Mouse (Mus musculus) naive thymus-derived CD4-positive, alpha-beta T cell, adult 2 months (primary cell): ENCODE data around the gene Pcbp3.
A peak's percentile ranks its signal among the peaks of the same experiment; 100 is the strongest.

Experiments used
- DNase-seq: peaks from one replicate; pipeline ENCODE4 v3.0.0-alpha.2; 2011; ENCODE audit warnings: low read depth

Gene Pcbp3

DNA sequence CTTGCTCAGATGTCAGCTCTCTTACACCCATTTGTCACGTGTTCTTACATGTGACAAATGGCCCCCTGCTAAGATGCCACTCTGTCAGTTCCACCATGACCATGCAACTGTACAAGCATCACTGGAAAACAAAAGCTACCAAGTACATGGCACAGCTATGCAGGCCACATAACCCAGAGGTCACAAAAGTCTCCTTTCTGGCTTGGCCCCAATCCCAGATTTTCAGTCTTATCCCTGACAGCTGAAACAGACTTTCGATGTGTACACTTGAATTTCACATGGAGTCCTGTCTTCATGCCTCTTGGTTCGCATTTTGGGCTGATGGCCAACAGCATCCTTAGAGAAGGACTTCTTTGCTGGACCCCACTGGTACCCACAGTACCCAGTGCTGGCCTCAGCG, 116.8 kb downstream of the Pcbp3 start:
- DNase-seq, result no peak

DNA sequence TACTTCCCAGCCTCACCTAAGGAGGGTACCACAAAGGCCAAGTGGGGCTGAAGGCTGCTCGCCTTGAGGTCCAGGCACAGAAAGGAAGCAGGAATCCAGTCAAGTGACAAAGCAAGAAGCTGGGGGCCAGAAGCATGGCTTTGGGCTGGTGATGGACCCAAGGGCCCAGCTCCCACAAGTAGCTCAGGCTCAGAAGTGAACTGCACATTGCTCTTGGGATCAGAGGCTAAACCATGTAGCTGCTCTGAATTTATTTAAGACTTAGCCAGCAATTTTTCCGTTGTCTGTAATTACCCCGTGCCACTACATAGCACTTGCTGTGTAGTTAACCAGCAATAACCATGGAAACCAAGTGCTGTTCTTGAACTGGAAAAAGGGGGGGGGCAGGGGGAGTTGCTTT, 117.3 kb downstream of the Pcbp3 start:
- DNase-seq, result no peak

DNA sequence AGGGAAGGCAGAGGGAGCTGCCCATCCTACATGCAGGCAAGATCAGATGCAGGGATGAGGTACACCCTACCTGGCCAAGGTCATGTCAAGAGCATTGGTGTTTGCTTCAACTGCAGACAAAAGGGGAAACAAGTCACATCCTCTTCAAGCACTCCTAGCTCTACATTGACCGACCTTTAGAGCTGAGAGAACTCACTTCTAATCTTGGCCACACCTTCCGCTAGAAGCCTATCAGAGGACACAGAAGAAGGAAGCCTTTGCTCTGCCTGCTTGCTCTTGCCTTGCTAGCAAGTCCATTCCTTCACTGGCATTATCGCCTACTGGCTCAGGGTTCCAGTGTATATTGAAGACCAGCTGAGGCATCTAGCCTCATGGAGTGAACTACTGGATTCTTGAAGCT, 119.6 kb downstream of the Pcbp3 start:
- no peak for DNase-seq

DNA sequence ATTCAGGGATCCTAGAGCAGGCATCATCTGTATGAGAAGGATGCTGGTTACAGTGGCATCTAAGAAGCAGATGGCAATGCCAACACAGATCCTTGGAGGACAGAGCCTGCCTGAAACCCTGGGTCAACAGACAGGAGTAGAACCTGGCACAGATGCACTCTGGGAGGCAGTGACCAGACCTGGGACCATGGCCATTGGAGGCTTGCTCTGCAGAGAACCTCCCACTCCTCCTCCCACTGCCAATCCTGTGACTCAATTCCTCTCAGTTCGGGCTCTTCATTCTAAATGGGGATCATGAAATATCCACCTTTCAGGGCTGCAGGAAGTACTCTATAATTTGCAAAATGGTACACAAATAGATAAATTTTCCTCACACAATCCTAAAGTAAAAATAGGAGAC, 120.5 kb downstream of the Pcbp3 start:
- no peak for DNase-seq

DNA sequence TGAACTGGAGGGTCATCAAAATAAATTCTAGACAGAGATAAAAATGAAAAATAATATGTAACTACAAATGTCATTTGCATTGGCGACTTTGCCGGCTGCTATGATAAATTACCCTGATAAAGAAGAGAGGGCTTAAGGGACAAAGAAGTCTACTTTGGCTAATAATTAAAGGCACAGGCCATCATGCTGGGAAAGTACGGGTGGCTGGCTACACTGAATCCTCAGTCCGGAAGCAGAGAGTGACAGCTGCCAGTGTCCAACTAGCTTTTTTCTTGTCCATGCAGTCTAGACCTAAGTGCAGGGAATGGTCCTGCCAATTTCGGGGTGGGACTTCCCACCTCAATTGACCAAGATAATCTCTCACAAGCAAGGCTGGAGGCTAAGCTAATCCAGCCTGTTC, 121.1 kb downstream of the Pcbp3 start:
- DNase-seq, result no peak

DNA sequence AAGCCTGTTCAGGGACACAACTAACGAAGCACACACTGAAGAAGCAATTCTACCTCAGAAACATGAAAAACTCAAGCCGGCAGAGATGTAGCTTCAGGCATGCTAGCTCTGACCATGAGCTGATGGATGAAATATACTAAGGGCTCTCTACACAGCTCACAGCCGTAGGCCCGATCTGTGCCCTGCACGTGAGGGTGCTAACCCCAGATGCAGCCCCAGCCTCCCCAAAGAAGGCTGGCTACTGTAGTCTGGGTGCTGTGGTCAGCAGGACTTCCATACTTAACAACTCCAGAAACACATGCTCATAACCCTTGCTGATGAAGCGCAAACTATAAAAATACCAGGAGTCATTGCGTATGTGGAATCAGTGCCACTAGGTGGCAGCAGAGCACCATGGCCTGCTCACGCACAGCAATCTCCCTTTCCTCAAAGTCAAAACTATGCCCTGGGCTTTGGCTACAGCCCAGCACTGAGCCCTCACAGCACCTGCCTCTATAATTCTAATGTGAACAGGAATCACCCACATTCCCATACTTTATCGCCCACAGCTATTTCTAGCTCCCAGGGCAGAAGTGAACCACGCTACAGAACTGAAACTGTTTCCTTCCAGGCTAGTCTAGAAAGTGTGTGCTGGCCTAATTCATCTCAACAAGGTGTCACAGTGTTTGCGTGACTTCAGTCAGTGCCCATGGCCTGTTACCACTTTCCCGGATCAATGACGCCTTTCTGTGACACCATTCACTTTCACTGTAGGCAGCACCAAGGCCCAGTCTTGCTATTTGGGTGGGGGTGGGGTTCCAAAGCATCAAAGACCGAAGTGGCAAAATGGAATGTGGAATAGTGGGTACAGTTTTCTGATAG, 126.0 kb downstream of the Pcbp3 start:
- DNase-seq, result peak; percentile 82

DNA sequence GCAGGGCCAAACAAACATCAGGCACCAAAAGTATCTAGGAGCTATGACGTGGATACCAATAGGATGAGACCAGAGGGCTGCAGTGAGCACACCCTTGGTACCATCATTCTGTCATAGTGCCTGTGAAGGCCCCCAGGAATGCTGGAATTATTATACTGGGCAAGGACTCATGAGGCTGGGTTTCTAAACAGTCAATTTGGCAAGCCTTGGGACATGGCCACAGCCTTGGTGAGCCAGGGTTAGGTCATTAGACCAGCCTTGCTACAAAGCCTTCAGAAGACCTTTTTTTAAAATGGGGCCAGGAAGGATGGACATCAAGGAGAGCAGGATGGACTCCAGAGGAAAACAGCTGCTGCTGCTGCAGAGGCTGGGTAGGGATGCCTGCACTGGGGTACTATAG, 128.8 kb downstream of the Pcbp3 start:
- no peak for DNase-seq

DNA sequence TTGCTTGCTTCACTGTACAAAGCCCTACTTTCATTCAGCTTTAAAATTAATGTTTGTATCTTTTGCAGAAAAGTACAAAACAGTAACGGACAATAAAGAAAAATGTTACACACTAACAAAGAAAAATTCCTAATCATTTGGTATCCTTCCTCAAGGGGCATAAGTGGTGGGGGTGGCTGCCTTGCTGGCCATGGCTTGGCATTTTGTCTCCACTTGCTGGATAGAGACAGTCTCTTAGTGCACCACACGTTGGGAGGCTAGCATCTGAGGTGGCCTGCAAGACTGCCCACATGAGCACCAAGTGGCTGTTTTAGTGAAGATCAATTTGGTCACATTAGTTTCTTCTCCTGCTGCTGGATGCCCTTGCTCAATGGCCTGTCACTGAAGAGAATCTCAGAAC, 129.8 kb downstream of the Pcbp3 start:
- DNase-seq, result no peak

DNA sequence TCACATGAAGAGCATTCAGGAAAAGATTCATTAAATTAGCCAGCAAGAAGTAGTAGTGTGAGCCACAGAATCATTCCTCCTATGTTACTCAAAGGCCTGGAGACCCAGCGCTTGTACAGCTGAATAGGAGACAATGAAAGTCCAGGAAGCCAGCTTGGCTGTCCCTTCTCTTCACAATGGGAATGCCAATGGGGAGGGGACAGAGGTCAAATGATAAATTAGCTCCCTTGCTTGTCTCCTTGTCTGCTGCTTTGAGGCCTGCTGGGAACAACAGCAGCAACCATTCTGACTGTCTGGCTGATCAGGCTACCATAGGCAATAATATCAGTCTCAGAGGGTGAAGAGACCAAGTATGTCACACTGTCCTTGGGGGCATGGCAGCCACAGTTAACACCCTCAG, 130.5 kb downstream of the Pcbp3 start:
- no peak for DNase-seq

DNA sequence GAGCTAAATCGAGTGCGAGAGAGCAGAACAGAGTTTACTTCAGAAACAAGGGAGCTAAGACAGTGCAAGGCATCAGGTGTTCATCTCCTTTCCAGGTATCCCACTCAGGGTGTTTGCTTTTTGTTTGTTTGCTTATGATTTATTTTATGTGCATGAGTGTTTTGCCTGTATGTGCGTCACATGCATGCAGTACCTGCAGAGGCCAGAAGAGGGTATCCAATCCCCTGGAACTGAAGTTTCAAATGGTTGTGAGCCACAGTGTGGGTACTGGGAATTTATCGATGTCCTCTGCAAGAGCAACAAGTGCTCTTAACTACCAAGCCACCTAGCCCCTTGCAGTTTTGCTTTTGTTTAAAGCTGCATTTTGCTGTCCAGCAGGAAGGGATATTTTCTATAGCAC, 132.8 kb downstream of the Pcbp3 start:
- DNase-seq, result no peak

DNA sequence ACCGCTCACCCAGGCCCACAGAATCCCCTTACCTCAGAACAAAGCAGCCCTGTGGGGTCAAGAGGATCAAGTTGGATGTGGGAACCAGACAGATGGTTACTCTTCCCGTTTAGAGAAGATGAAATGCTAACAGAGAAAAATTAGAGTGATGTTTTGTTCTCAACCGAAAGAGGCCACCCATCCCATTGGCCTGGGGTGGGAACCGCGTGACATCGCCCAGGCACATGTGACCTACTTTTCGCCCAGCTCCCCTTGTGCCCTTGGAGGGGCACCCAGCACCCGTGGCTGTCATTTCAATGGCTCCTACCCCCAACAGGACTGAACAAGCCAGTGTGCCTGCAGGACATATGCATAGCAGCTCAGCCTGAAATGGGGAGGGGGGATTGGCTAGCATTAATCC, 139.0 kb downstream of the Pcbp3 start:
- no peak for DNase-seq

DNA sequence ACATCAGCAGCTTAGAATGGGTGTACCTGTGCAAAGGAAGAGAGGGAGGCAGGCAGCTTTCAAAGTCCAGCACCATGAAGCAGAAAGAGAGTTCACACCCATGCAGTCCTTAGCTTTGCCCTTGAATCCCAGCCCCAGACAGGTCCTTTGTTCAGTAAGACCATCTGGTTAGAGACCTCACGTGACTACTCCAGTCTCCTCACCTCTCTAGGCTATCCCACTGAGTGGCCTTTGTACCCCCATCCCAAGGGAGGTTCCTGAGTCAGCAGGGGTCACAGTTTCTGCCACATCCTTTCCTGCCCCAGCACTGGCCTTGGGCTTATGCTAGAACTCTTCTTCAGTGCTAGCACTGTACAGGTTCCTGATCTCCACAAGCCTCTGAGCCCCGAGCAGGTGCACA, 142.4 kb downstream of the Pcbp3 start:
- DNase-seq, result no peak

DNA sequence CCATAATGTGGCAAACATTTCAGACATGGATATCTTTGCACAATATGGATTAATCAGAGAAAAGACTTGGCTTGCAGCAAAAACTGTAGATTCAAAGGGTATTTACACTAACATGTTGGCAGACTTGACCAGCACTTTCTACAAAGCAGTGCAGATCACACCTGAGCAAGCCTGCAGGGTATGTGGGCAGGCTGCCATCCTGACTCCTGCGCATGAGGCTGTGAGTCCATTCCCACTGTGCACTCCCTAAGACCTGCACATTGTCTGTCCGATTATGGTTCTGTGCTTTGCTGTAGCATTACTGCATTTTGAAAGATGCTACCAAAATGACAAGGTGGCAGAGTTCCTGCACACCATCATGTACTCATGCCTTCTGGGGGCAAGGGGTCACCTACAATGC, 143.3 kb downstream of the Pcbp3 start:
- DNase-seq, result no peak

DNA sequence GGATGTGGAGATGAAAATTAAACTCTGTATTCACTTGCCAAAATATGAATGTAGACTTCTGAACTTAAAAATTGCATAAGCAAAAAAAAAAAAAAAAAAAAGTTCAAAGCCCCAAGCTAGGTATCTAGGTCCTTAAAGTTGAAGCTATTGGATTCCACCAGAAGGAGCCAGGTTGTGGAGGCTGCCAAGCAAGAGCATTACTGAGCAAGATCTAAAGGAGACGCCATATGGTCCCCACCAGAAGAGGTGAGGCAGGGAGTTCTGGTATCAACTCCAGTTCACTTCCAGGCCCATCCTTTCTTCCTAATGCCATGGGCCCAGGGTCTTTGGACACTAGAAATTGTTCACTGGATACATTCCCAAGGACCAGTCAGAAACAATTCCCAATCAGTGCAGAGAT, 144.8 kb downstream of the Pcbp3 start:
- no peak for DNase-seq

DNA sequence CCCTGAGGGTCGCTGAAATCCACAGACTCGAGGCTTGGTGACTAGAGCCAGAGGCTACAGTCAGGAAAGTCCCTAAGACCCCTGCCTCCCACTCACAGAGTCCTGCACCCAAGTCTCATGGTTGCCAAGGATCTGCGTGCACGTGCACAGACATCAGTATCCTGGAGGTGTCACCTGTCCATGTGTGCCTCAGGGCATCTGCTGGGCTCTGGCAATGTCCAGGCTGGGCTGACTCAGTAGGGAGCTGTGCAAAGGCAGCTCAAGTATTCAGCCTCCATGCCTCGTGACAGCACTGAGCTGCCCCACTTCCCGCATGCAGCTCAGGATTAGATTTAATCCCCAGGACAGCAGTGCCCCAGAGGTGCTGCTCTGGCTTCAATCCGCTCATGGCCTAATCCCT, 145.3 kb downstream of the Pcbp3 start:
- no peak for DNase-seq

DNA sequence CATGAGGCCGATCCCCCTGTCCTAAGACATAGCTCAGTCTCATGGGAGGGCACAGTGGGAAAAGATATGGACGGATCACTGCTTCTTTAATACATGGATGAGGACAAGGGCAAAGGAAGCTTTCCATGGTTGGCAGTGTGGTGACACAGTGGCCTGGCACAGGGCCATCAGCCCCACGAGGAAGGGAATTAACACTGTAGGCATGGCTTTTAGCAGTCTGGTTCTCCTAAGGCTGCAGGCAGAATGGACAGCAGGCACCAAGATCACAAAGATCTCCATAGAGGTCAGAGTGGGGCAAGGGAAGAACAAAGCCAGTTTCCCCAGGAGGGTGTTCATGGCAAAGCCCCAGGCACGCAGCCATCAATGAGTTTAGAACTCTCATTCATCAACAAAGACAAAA, 146.2 kb downstream of the Pcbp3 start:
- no peak for DNase-seq

DNA sequence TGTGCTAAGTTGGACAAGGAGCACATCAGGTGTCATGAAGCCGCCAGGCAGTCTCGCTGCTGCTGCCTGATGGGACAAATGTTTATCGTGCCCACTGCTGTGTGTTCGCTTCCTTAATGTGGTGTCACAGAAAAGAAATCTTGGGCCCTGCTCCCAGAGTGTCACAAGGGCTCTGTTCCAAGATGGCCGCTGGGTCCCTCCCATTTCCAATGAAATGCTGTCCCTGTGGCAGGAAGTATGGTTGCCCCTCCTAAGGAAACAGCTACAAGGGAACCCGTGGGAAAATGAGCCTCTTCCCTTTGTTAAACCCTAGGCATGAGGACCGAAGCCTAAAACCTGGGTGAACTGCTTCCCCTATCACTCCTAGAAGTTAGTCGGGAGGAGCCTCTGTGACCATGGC, 146.9 kb downstream of the Pcbp3 start:
- no peak for DNase-seq

DNA sequence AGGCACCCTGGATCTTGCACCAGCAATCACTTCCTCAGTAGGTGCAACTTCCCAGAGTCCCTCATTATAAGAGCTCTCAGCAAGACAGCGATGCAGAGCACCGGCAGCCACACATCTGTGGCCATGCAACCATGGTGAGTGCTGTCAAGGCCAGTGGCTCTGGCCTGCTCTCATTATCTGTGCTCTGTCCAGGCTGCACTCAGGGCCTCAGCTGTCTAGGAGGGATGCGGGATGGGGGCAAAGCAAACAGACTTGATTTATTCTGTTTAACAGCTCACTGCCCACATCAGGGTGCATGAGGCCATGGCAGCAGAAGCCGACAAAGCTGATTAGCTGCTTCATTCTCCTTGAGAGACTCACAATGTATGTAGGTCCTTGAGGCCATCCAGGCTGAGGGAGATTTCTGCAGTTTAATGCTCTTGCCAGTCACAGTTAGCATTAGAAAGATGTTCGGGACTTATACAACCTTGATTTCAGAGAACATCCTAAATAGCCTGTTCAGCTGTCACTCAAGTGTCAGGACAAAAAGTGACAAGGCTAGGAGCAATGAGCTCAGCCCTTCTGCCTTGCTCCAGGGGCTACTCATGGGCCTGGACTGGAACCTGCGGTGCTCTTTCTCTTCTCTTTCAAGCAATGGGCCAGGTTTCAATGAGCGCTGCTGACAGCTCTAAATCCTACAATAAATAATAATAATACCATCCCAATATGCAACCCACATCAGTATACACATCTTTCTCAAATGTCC, 151.6 kb downstream of the Pcbp3 start:
- DNase-seq, result no peak

DNA sequence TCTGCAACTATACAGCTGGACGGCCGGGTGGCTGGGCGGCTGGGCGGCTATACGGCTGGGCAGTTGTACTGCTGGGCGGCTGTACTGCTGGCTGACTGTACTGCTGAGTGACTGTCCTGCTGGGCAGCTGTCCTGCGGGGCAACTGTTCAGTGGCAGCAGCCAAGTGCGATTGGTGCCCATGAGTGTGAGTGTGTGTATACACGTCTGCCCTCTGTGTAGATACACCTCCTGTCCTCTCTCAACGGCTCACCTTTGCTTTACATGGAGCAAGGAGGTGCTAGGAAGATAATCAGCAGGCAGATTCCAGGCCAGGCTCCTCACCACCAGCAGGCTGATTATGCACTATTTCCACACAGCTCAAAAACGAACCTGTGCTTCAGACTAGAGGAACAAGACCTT, 152.2 kb downstream of the Pcbp3 start:
- no peak for DNase-seq

DNA sequence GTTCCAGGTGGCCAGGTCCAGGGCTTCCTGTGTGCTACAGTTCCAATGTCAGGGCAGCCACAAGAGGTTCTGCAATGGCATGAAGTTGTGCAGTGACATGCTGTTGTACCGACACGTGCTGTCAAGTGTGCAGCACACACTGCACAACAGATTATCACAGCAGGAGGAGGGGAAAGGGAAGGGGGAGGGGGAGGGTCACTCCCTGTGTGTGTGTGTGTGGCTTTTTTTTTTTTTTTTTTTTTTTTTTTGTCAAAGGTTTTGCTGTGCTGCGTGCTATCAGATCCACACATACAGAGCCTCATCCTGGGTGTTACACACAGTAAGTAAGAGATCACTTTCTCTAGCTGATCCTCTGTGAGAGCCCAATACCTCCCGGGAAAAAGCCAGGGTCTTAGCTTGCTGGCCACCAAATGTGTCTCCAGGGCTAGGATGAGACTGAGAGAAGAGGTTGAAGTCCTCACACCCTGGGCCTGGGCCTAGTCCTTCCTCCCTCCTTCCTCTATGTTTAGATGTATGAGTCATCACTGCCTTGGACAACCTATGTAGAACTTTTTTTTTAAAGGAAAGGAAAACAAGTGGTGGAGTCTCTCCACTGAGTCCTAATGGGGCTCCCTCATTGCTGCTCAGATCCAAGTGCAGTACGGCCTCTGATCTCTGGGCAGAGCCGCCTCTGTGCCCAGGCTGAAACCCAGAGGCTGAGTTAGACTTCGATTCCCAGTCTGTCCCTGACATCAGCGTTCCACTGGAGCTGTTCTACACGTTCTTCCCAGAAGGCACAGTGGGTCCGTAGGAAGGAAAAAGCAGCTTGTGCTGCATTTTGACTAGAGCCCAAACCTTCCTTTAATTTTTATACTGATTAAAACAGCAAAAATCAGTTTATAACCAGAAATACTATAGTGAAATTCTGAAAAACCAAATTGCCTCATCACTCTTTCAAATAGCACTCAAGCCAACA, 153.0 kb downstream of the Pcbp3 start:
- DNase-seq, result no peak

DNA sequence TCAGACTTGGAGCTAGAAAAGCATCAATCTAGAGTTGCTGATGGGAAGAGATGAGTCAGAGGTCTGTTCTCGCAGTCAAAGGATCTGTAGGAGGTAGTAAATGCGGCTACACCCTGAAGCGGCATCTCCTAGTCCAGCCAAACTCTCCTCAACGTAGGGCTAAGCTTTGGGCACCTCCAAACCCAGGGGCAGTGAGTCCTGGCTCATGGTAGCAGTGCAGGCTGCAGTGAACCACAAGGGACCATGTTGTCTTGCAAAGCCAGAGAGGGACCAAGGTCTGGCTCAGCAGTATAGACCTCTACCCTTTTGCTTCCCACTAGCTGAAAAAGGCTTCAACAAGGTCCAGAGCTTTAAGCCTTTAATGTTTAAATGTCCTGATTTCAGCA, 159.2 kb downstream of the Pcbp3 start:
- no peak for DNase-seq

DNA sequence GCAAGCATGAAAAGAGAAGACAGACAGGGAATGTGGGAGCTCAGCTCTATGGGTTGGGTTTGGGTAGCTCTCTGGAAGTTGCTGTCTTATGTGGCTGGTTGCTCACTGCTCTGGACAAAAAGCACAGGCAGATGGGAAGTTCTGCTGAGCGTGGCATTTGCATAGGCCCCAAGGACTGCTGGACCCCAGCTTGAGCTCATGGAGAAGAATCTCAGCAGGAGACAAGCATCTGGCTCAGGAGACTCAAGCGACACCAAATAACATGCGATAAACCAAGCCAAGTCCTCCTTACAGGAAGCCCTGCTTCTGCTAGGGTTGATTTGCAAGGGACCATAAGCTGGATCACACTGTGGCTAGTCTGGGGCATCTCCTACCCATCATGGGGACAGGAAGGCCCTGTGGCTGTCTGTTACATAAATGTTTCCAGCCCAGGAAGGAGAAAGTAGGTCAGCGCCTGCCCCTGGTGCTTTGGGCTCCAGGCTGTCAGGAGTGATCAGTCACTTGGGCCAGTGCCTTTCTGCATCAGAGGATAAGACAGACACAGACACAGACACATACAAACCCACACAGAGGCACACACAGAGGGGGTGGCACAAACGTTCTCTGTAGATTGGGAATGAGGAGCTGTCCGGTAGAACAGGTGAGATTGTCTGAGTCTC, 159.7 kb downstream of the Pcbp3 start:
- DNase-seq, result no peak
